Mouse (Mus musculus) neural tube, embryonic 12.5 days (tissue): ENCODE results near the gene Gstm7. TPM values are rescaled to one million over a fixed set of nuclear protein-coding genes. Genes with fewer than 3 reads are reported as not detected.

Experiments used
- ATAC-seq: fragments of 200-750 bp; cut with Nextera tagmentation; 2 replicates; pipeline ENCODE4 v1.8.0; 2017; ENCODE audit warnings: low read depth, mild to moderate bottlenecking, moderate TSS enrichment, moderate library complexity; ENCODE audit not compliant: low FRiP score
- H3K27ac ChIP-seq: fragments of 300-500 bp; sonication (generic); 2 replicates; pipeline ENCODE4 v1.5.1; 2016
- H3K27me3 ChIP-seq: fragments of 300-500 bp; sonication (generic); replicated peaks from 2 replicates; pipeline ENCODE4 v1.6.1; 2016; ENCODE audit warnings: mild to moderate bottlenecking
- H3K36me3 ChIP-seq: fragments of 300-500 bp; sonication (generic); 2 replicates; pipeline ENCODE4 v1.6.1; 2016; ENCODE audit warnings: mild to moderate bottlenecking
- H3K4me1 ChIP-seq: fragments of 300-500 bp; sonication (generic); 2 replicates; pipeline ENCODE4 v1.6.1; 2016
- H3K4me2 ChIP-seq: fragments of 300-500 bp; sonication (generic); replicated peaks from 2 replicates; pipeline ENCODE4 v1.6.1; 2016; ENCODE audit warnings: mild to moderate bottlenecking
- H3K4me3 ChIP-seq: fragments of 300-500 bp; sonication (generic); 2 replicates; pipeline ENCODE4 v1.5.1; 2016
- H3K9ac ChIP-seq: fragments of 300-500 bp; sonication (generic); 2 replicates; pipeline ENCODE4 v1.6.1; 2016; ENCODE audit warnings: mild to moderate bottlenecking
- H3K9me3 ChIP-seq: fragments of 300-500 bp; sonication (generic); 2 replicates; pipeline ENCODE4 v1.6.1; 2016; ENCODE audit warnings: mild to moderate bottlenecking
- WGBS: fragments of 180-500 bp; shearing (Covaris S2); methylation state at CpG from one replicate; pipeline ENCODE4 v1.1.7; 2016; 5-methylcytosine and 5-hydroxymethylcytosine counted together
- polyA plus RNA-seq: library from polyadenylated mRNA; unstranded; fragments of >200 nt; fragmentation: Nextera tagmentation; extraction: Ambion mirVana; gene quantifications from 2 replicates; pipeline ENCODE4 v1.2.1, GENCODE M21; 2016

Gstm7 gene
- polyA plus RNA-seq, 1 experiment from 2014 or later = 79.0 TPM

- 57% methylated on average over 2 of the region's 2 CpGs for WGBS
- H3K9ac ChIP-seq = peak overlapping the region; percentile 30; the same call in 1 of the 2 replicates
Measured at GRCm38 (mm10) chr3:107931134-107931533, 483 bp downstream of the Gstm7 start.

GRCm38 (mm10) chr3:107929731-107930130, 1.9 kb downstream of the Gstm7 start:
- H3K9ac ChIP-seq = no peak overlapping the region
- H3K4me1 ChIP-seq = peaks cover 20% of the 10 kb centered on the region
- WGBS = 87% methylated on average over 4 of the region's 4 CpGs
- H3K27ac ChIP-seq = no peak overlapping the region
- H3K27me3 ChIP-seq = no peaks in the 10 kb centered on the region
- H3K4me2 ChIP-seq = no peak overlapping the region
- H3K36me3 ChIP-seq = no peaks in the 10 kb centered on the region
- no peak for ATAC-seq
- H3K4me3 ChIP-seq = no peak overlapping the region
- H3K9me3 ChIP-seq = no peaks in the 10 kb centered on the region

More at GRCm38 (mm10) chr3:107931134-107931533, 483 bp downstream of the Gstm7 start:
- peak overlapping the region; percentile 24; the same call in 1 of the 2 replicates for H3K4me3 ChIP-seq
- no peaks in the 10 kb centered on the region for H3K36me3 ChIP-seq
- no peaks in the 10 kb centered on the region for H3K9me3 ChIP-seq
- no peaks in the 10 kb centered on the region for H3K27me3 ChIP-seq
- ATAC-seq = peak; percentile 43
- peak overlapping the region; percentile 60 for H3K4me2 ChIP-seq
- peaks cover 20% of the 10 kb centered on the region for H3K4me1 ChIP-seq
- peak overlapping the region; percentile 60 for H3K27ac ChIP-seq

- H3K9ac ChIP-seq = no peak overlapping the region
- no peak overlapping the region for H3K4me3 ChIP-seq
- H3K9me3 ChIP-seq = no peaks in the 10 kb centered on the region
- no peak overlapping the region for H3K27ac ChIP-seq
- ATAC-seq = no peak
- H3K4me2 ChIP-seq = no peak overlapping the region
- H3K36me3 ChIP-seq = no peaks in the 10 kb centered on the region
- H3K27me3 ChIP-seq = no peaks in the 10 kb centered on the region
- H3K4me1 ChIP-seq = peaks cover 20% of the 10 kb centered on the region
- 87% methylated on average over 4 of the region's 4 CpGs for WGBS
Measured at GRCm38 (mm10) chr3:107929243-107929642, 2.4 kb downstream of the Gstm7 start.

GRCm38 (mm10) chr3:107928691-107929090, 2.9 kb downstream of the Gstm7 start:
- Histone ChIP-seq H3K9me3 (no peaks in the 10 kb centered on the region), H3K4me2 (no peak overlapping the region), H3K4me1 (peaks cover 20% of the 10 kb centered on the region), H3K9ac (no peak overlapping the region), H3K4me3 (no peak overlapping the region), H3K36me3 (no peaks in the 10 kb centered on the region), H3K27me3 (no peaks in the 10 kb centered on the region), H3K27ac (no peak overlapping the region)
- no peak for ATAC-seq
- 89% methylated on average over 11 of the region's 11 CpGs for WGBS

GRCm38 (mm10) chr3:107927841-107928240, 3.8 kb downstream of the Gstm7 start:
- H3K27me3 ChIP-seq = no peaks in the 10 kb centered on the region
- no peak overlapping the region for H3K9ac ChIP-seq
- no peak overlapping the region for H3K4me2 ChIP-seq
- 78% methylated on average over 3 of the region's 3 CpGs for WGBS
- H3K27ac ChIP-seq = no peak overlapping the region
- no peaks in the 10 kb centered on the region for H3K9me3 ChIP-seq
- no peak overlapping the region for H3K4me3 ChIP-seq
- H3K4me1 ChIP-seq = peaks cover 20% of the 10 kb centered on the region
- no peak for ATAC-seq
- no peaks in the 10 kb centered on the region for H3K36me3 ChIP-seq

GRCm38 (mm10) chr3:107925335-107925734, 6.3 kb downstream of the Gstm7 start:
- H3K9ac ChIP-seq = no peak overlapping the region
- H3K4me2 ChIP-seq = no peak overlapping the region
- H3K4me3 ChIP-seq = no peak overlapping the region
- H3K9me3 ChIP-seq = no peaks in the 10 kb centered on the region
- no peaks in the 10 kb centered on the region for H3K36me3 ChIP-seq
- WGBS = 91% methylated on average over 3 of the region's 3 CpGs
- H3K27me3 ChIP-seq = no peaks in the 10 kb centered on the region
- peaks cover 16% of the 10 kb centered on the region for H3K4me1 ChIP-seq
- no peak for ATAC-seq
- H3K27ac ChIP-seq = no peak overlapping the region

GRCm38 (mm10) chr3:107920348-107920747, 11.3 kb downstream of the Gstm7 start:
- Histone ChIP-seq H3K4me3 (no peak overlapping the region), H3K4me2 (no peak overlapping the region), H3K4me1 (no peaks in the 10 kb centered on the region), H3K36me3 (no peaks in the 10 kb centered on the region), H3K27me3 (no peaks in the 10 kb centered on the region), H3K27ac (no peak overlapping the region), H3K9ac (no peak overlapping the region), H3K9me3 (no peaks in the 10 kb centered on the region)
- 96% methylated on average over 5 of the region's 5 CpGs for WGBS
- no peak for ATAC-seq

GRCm38 (mm10) chr3:107917783-107918408, 13.7 kb downstream of the Gstm7 start:
- no peak overlapping the region for H3K4me2 ChIP-seq
- no peaks in the 10 kb centered on the region for H3K36me3 ChIP-seq
- no peaks in the 10 kb centered on the region for H3K27me3 ChIP-seq
- H3K9me3 ChIP-seq = no peaks in the 10 kb centered on the region
- H3K4me1 ChIP-seq = no peaks in the 10 kb centered on the region
- ATAC-seq = no peak
- H3K9ac ChIP-seq = no peak overlapping the region
- 61% methylated on average over 7 of the region's 7 CpGs for WGBS
- H3K4me3 ChIP-seq = no peak overlapping the region
- H3K27ac ChIP-seq = no peak overlapping the region

- H3K4me2 ChIP-seq = no peak overlapping the region
- no peak overlapping the region for H3K9ac ChIP-seq
- no peaks in the 10 kb centered on the region for H3K4me1 ChIP-seq
- no peaks in the 10 kb centered on the region for H3K27me3 ChIP-seq
- WGBS = 79% methylated on average over 3 of the region's 3 CpGs
- H3K36me3 ChIP-seq = no peaks in the 10 kb centered on the region
- no peak overlapping the region for H3K27ac ChIP-seq
- no peaks in the 10 kb centered on the region for H3K9me3 ChIP-seq
- no peak overlapping the region for H3K4me3 ChIP-seq
- ATAC-seq = no peak
Measured at GRCm38 (mm10) chr3:107917097-107917496, 14.5 kb downstream of the Gstm7 start.

- H3K9ac ChIP-seq = no peak overlapping the region
- no peaks in the 10 kb centered on the region for H3K27me3 ChIP-seq
- H3K4me2 ChIP-seq = no peak overlapping the region
- WGBS = 88% methylated on average over 15 of the region's 15 CpGs
- H3K9me3 ChIP-seq = no peaks in the 10 kb centered on the region
- H3K27ac ChIP-seq = no peak overlapping the region
- H3K4me1 ChIP-seq = no peaks in the 10 kb centered on the region
- no peaks in the 10 kb centered on the region for H3K36me3 ChIP-seq
- ATAC-seq = no peak
- no peak overlapping the region for H3K4me3 ChIP-seq
Measured at GRCm38 (mm10) chr3:107916674-107917073, 14.9 kb downstream of the Gstm7 start.

- Histone ChIP-seq H3K9ac (no peak overlapping the region), H3K36me3 (no peaks in the 10 kb centered on the region), H3K27me3 (no peaks in the 10 kb centered on the region), H3K4me3 (no peak overlapping the region), H3K27ac (no peak overlapping the region), H3K9me3 (no peaks in the 10 kb centered on the region), H3K4me2 (no peak overlapping the region), H3K4me1 (no peaks in the 10 kb centered on the region)
- ATAC-seq = no peak
- WGBS = 58% methylated on average over 6 of the region's 6 CpGs
Measured at GRCm38 (mm10) chr3:107905942-107906341, 25.7 kb downstream of the Gstm7 start.

GRCm38 (mm10) chr3:107900955-107901673, 30.5 kb downstream of the Gstm7 start:
- 69% methylated on average over 11 of the region's 11 CpGs for WGBS
- no peak for ATAC-seq
- Histone ChIP-seq H3K9me3 (no peaks in the 10 kb centered on the region), H3K4me1 (peaks cover 4% of the 10 kb centered on the region; the same call in 1 of the 2 replicates), H3K4me2 (no peak overlapping the region), H3K27ac (no peak overlapping the region), H3K36me3 (peaks cover 17% of the 10 kb centered on the region), H3K27me3 (no peaks in the 10 kb centered on the region), H3K9ac (no peak overlapping the region), H3K4me3 (no peak overlapping the region)
